22 mouse cellular contexts compared by ENCODE assay signal in genomic region chr19:43998101-43998500, GRCm38 (mm10). TPM values are rescaled to one million over a fixed set of nuclear protein-coding genes. Genes with fewer than 3 reads are reported as not detected.
DNase-seq lines count a peak whose midpoint lies in the region; ATAC-seq and TF ChIP-seq lines count a peak whose summit lies in the region.
"Had no signal": no experiment of that assay in that cellular context is flagged by ENCODE, and none has a peak within 500 bp of the region (broad histone marks: within the 10 kb centered on the region; RNA-seq: fewer than 3 reads in every experiment).

No protein-coding gene starts in this region.

- no peak overlapping the region for H3K9ac ChIP-seq in lung, postnatal 0 days (replicated peaks; ENCODE audit: low read depth)
- H3K9ac ChIP-seq: embryonic facial prominence, embryonic 15.5 days; forebrain, embryonic 13.5 days; intestine, embryonic 15.5 days; limb, embryonic 15.5 days; neural tube, embryonic 15.5 days had no signal

- no peak for TF ChIP-seq CTCF in lung, postnatal 0 days (IDR thresholded peaks at IDR 0.05)

- no peak overlapping the region for H3K4me3 ChIP-seq in lung, postnatal 0 days (ENCODE audit: low read depth, low read length)
- H3K4me3 ChIP-seq: embryonic facial prominence, embryonic 15.5 days; forebrain, embryonic 13.5 days; intestine, embryonic 15.5 days; limb, embryonic 15.5 days; megakaryocyte, embryonic 14.5 days; neural tube, embryonic 15.5 days had no signal

- no peaks in the 10 kb centered on the region for H3K27me3 ChIP-seq in lung, postnatal 0 days (replicated peaks; ENCODE audit: insufficient read depth, low read length)
- H3K27me3 ChIP-seq: embryonic facial prominence, embryonic 15.5 days; forebrain, embryonic 13.5 days; intestine, embryonic 15.5 days; limb, embryonic 15.5 days; neural tube, embryonic 15.5 days had no signal

- WGBS in lung, postnatal 0 days, result 62% methylated on average over 10 of the region's 10 CpGs

- no peak overlapping the region for H3K4me2 ChIP-seq in lung, postnatal 0 days (replicated peaks; ENCODE audit: low read depth, low read length)
- H3K4me2 ChIP-seq: embryonic facial prominence, embryonic 15.5 days; forebrain, embryonic 13.5 days; intestine, embryonic 15.5 days; limb, embryonic 15.5 days; neural tube, embryonic 15.5 days had no signal

- no peak for TF ChIP-seq EP300 in lung, postnatal 0 days (IDR thresholded peaks at IDR 0.05)

- ATAC-seq in lung, postnatal 0 days, result no peak
- no peak for ATAC-seq in erythroid progenitor cell, adult 5-6 weeks (replicated peaks; ENCODE audit: low FRiP score, poor library complexity, severe bottlenecking)
- no peak for ATAC-seq in megakaryocyte, adult 5-6 weeks (ENCODE audit: poor library complexity, severe bottlenecking)
- ATAC-seq: forebrain, embryonic 13.5 days; intestine, embryonic 15.5 days had no signal

- no peaks in the 10 kb centered on the region for H3K9me3 ChIP-seq in lung, postnatal 0 days (ENCODE audit: low read length)
- H3K9me3 ChIP-seq: embryonic facial prominence, embryonic 15.5 days; forebrain, embryonic 13.5 days; G1E; intestine, embryonic 15.5 days; limb, embryonic 15.5 days; megakaryocyte, embryonic 14.5 days; neural tube, embryonic 15.5 days had no signal

- no peaks in the 10 kb centered on the region for H3K36me3 ChIP-seq in lung, postnatal 0 days (ENCODE audit: insufficient read depth, low read length)
- H3K36me3 ChIP-seq: embryonic facial prominence, embryonic 15.5 days; G1E; intestine, embryonic 15.5 days; limb, embryonic 15.5 days; neural tube, embryonic 15.5 days had no signal

- DNase-seq in lung, postnatal 0 days (ENCODE audit: low spot score), result peak; percentile 13
- no peak for DNase-seq in lung, adult 18-20 months
- DNase-seq in frontal cortex, postnatal 36 days (ENCODE audit: low spot score in 2 of 2), result peak; percentile 66 to 75
- DNase-seq in layer of hippocampus, postnatal 36 days, result peak; percentile 79 to 83
- DNase-seq in right cerebral cortex, postnatal 14 days, result peak; percentile 66
- DNase-seq in cerebellum, adult 9-11 months, result no peak
- DNase-seq: cerebellum, adult 11 months; kidney, postnatal 25 days; thymus, postnatal 25 days had no signal

- H3K27ac ChIP-seq in lung, postnatal 0 days (ENCODE audit: low read length), result no peak overlapping the region
- H3K27ac ChIP-seq: embryonic facial prominence, embryonic 15.5 days; forebrain, embryonic 13.5 days; limb, embryonic 15.5 days; neural tube, embryonic 15.5 days had no signal

- H3K4me1 ChIP-seq in lung, postnatal 0 days (ENCODE audit: insufficient read depth, low read depth, low read length), result no peaks in the 10 kb centered on the region
- H3K4me1 ChIP-seq: embryonic facial prominence, embryonic 15.5 days; forebrain, embryonic 13.5 days; intestine, embryonic 15.5 days; limb, embryonic 15.5 days; neural tube, embryonic 15.5 days had no signal

RNA-seq across cellular contexts. Expression of gene Cpn1, which starts 11.7 kb away (rescaled TPM):
- polyA plus RNA-seq in lung, postnatal 0 days (2015; fragmentation: Nextera tagmentation; extraction: Ambion mirVana), result 5.0 and 5.1 TPM in 2 replicates
- total RNA-seq in layer of hippocampus, postnatal 36 days (2021), result under 1 TPM in 1 of 2 experiments, not detected in 1; 0.33 TPM
- total RNA-seq in erythroid progenitor cell, adult 5-6 weeks (2015; ENCODE audit: low replicate concordance), result not detected in 2 replicates
- total RNA-seq in erythroid progenitor cell, adult 5-6 weeks (2017; ENCODE audit: low replicate concordance), result not detected in 2 replicates
- 0.16 TPM in 1 of 2 replicates, not detected in the other for total RNA-seq in megakaryocyte, adult 5-6 weeks (2015)
- total RNA-seq in megakaryocyte, adult 5-6 weeks (2017), result 0.20 and 0.77 TPM in 2 replicates
- total RNA-seq: common myeloid progenitor, adult 5-6 weeks; G1E had no signal
- polyA plus RNA-seq: G1E had no signal

RNA-seq across cellular contexts. Expression of gene Cyp2c23, which starts 30.9 kb away (rescaled TPM):
- polyA plus RNA-seq in lung, postnatal 0 days (2015; fragmentation: Nextera tagmentation; extraction: Ambion mirVana), result 0.56 and 0.80 TPM in 2 replicates
- total RNA-seq in layer of hippocampus, postnatal 36 days (2021), result not detected
- not detected in 2 replicates for total RNA-seq in erythroid progenitor cell, adult 5-6 weeks (2015; ENCODE audit: low replicate concordance)
- total RNA-seq in erythroid progenitor cell, adult 5-6 weeks (2017; ENCODE audit: low replicate concordance), result not detected in 2 replicates
- not detected in 2 replicates for total RNA-seq in megakaryocyte, adult 5-6 weeks (2015)
- total RNA-seq in megakaryocyte, adult 5-6 weeks (2017), result not detected in 2 replicates
- total RNA-seq: common myeloid progenitor, adult 5-6 weeks had no signal
- polyA plus RNA-seq: C2C12; embryonic facial prominence, embryonic 15.5 days; forebrain, embryonic 13.5 days; G1E; heart, embryonic 14.5 days; hindbrain, embryonic 11.5 days; neural tube, embryonic 15.5 days had no signal

RNA-seq across cellular contexts. Expression of gene Dnmbp, which starts 58.1 kb away (rescaled TPM):
- polyA plus RNA-seq in lung, postnatal 0 days (2015; fragmentation: Nextera tagmentation; extraction: Ambion mirVana), result 10.0 and 10.2 TPM in 2 replicates
- total RNA-seq in layer of hippocampus, postnatal 36 days (2021), result 10 to 100 TPM in 1 of 2 experiments, 1 to 10 TPM in 1; 8.1 to 10.1 TPM
- total RNA-seq in erythroid progenitor cell, adult 5-6 weeks (2015; ENCODE audit: low replicate concordance), result 2.5 and 5.0 TPM in 2 replicates
- total RNA-seq in erythroid progenitor cell, adult 5-6 weeks (2017; ENCODE audit: low replicate concordance), result 1.5 and 2.3 TPM in 2 replicates
- 5.4 and 7.2 TPM in 2 replicates for total RNA-seq in megakaryocyte, adult 5-6 weeks (2015)
- total RNA-seq in megakaryocyte, adult 5-6 weeks (2017), result 9.7 and 11.1 TPM in 2 replicates

Comparison
In these comparisons a context has a peak if more than half of its experiments do, and no peak if none do; other contexts are left out.
1. DNase-seq: peak in lung, postnatal 0 days (single experiment), frontal cortex, postnatal 36 days (2 of 2), layer of hippocampus, postnatal 36 days (2 of 2) and right cerebral cortex, postnatal 14 days (single experiment); none in lung, adult 18-20 months (0 of 2) and cerebellum, adult 9-11 months (single experiment).